Mouse (Mus musculus) MEL (cell line): ENCODE data around the gene Ccdc63. TPM values are rescaled to one million over a fixed set of nuclear protein-coding genes. Genes with fewer than 3 reads are reported as not detected.
"Not testable (repeated sequence)": the region's sequence is repeated elsewhere in the genome, so short reads cannot be mapped to it uniquely, and the experiment has no call there.

Experiments used
- DNase-seq: peaks from one replicate; pipeline ENCODE4 v3.0.0; 2011; ENCODE audit warnings: low read depth, low spot score
- H3K27ac ChIP-seq: 2 replicates; pipeline ENCODE4 v1.5.1; 2012; ENCODE audit warnings: low read depth, mild to moderate bottlenecking, control low read depth, low read length, moderate library complexity; ENCODE audit not compliant: control insufficient read depth
- H3K27me3 ChIP-seq, 2 experiments: fragments of 150-350 bp in 1 of 2; sonication (generic) in 1 of 2; 2 replicates each; pipeline ENCODE4 v1.6.1; 2012; ENCODE audit warnings: low read length in 2 of 2, mild to moderate bottlenecking in 2 of 2, improper control_type of control experiment in 1 of 2, moderate library complexity in 1 of 2; ENCODE audit not compliant: insufficient read depth in 2 of 2, control insufficient read depth in 1 of 2
- H3K36me3 ChIP-seq, 2 experiments: 2 replicates each; pipeline ENCODE4 v1.6.1; 2012 to 2014; ENCODE audit warnings: low read length in 2 of 2, improper control_type of control experiment in 1 of 2, inconsistent platforms in 1 of 2, mild to moderate bottlenecking in 1 of 2; ENCODE audit not compliant: insufficient read depth in 2 of 2, control insufficient read depth in 1 of 2
- H3K4me1 ChIP-seq, 2 experiments: fragments of 150-350 bp in 1 of 2; sonication (generic) in 1 of 2; 2 replicates each; pipeline ENCODE4 v1.6.1; 2012; ENCODE audit warnings: low read length in 2 of 2, improper control_type of control experiment in 1 of 2, mild to moderate bottlenecking in 1 of 2; ENCODE audit not compliant: insufficient read depth in 2 of 2, control insufficient read depth in 1 of 2
- H3K4me3 ChIP-seq, 2 experiments: fragments of 150-350 bp in 1 of 2; sonication (generic) in 1 of 2; 2 replicates each; pipeline ENCODE4 v1.5.1; 2012; ENCODE audit warnings: low read depth in 2 of 2, low read length in 2 of 2, mild to moderate bottlenecking in 2 of 2, moderate library complexity in 2 of 2, control low read depth in 1 of 2, improper control_type of control experiment in 1 of 2; ENCODE audit not compliant: control insufficient read depth in 1 of 2, insufficient read depth in 1 of 2
- H3K79me2 ChIP-seq: 2 replicates; pipeline ENCODE4 v1.6.1; 2012; ENCODE audit warnings: mild to moderate bottlenecking, low read length, moderate library complexity; ENCODE audit not compliant: control insufficient read depth, poor library complexity, insufficient read depth
- H3K9ac ChIP-seq: 2 replicates; pipeline ENCODE4 v1.6.1; 2012; ENCODE audit warnings: low read depth, mild to moderate bottlenecking, control low read depth, low read length, moderate library complexity; ENCODE audit not compliant: control insufficient read depth, poor library complexity, severe bottlenecking
- H3K9me3 ChIP-seq: fragments of 150-350 bp; sonication (generic); replicated peaks from 2 replicates; pipeline ENCODE4 v1.6.1; 2012; ENCODE audit warnings: mild to moderate bottlenecking, low read length, improper control_type of control experiment, moderate library complexity; ENCODE audit not compliant: insufficient read depth
- CTCF ChIP-seq, 3 experiments: IDR thresholded peaks in 2 of 3; conservative IDR thresholded peaks in 1 of 3; 2 replicates each; pipeline ENCODE4 v1.5.1; 2011 to 2012; ENCODE audit warnings: low read length in 3 of 3, low read depth in 2 of 3, mild to moderate bottlenecking in 2 of 3, improper control_type of control experiment in 1 of 3, inconsistent platforms in 1 of 3, mixed read lengths in 1 of 3, moderate library complexity in 1 of 3; ENCODE audit not compliant: control insufficient read depth in 1 of 3, insufficient read depth in 1 of 3, poor library complexity in 1 of 3, severe bottlenecking in 1 of 3
- E2F4 ChIP-seq: IDR thresholded peaks from 2 replicates; pipeline ENCODE4 v1.6.1; 2011; ENCODE audit warnings: low read depth, low read length, improper control_type of control experiment, borderline replicate concordance
- EP300 ChIP-seq, 2 experiments: IDR thresholded peaks; 2 replicates each; pipeline ENCODE4 v1.6.1; 2011; ENCODE audit warnings: improper control_type of control experiment in 2 of 2, low read length in 2 of 2, low read depth in 1 of 2, mild to moderate bottlenecking in 1 of 2
- GATA1 ChIP-seq: IDR thresholded peaks from 2 replicates; pipeline ENCODE4 v1.6.1; 2011; ENCODE audit warnings: low read depth, low read length, improper control_type of control experiment
- HCFC1 ChIP-seq: IDR thresholded peaks from 2 replicates; pipeline ENCODE4 v1.6.1; 2012; ENCODE audit warnings: low read depth, mild to moderate bottlenecking, inconsistent platforms, low read length, improper control_type of control experiment, moderate library complexity
- JUND ChIP-seq: IDR thresholded peaks from 2 replicates; pipeline ENCODE4 v1.6.1; 2011; ENCODE audit warnings: low read depth, mild to moderate bottlenecking, improper control_type of control experiment, low read length
- KAT2A ChIP-seq: conservative IDR thresholded peaks from 2 replicates; pipeline ENCODE4 v1.6.1; 2012; ENCODE audit warnings: low read depth, low read length, improper control_type of control experiment, inconsistent platforms
- MAZ ChIP-seq: IDR thresholded peaks from 2 replicates; pipeline ENCODE4 v1.6.1; 2012; ENCODE audit warnings: low read depth, mild to moderate bottlenecking, inconsistent platforms, low read length, improper control_type of control experiment
- MXI1 ChIP-seq: IDR thresholded peaks from 2 replicates; pipeline ENCODE4 v1.6.1; 2011; ENCODE audit warnings: mild to moderate bottlenecking, low read depth, low read length, improper control_type of control experiment
- MYC ChIP-seq: IDR thresholded peaks from 2 replicates; pipeline ENCODE4 v1.6.1; 2011; ENCODE audit warnings: low read depth, mild to moderate bottlenecking, low read length, improper control_type of control experiment, moderate library complexity
- POLR2AphosphoS2 ChIP-seq: IDR thresholded peaks from 2 replicates; pipeline ENCODE4 v1.6.1; 2011; ENCODE audit warnings: low read length, improper control_type of control experiment
- POLR2AphosphoS5 ChIP-seq: IDR thresholded peaks from 2 replicates; pipeline ENCODE4 v1.6.1; 2012; ENCODE audit warnings: low read depth, borderline replicate concordance, mild to moderate bottlenecking, inconsistent platforms, low read length, moderate library complexity, mixed read lengths
- RAD21 ChIP-seq: IDR thresholded peaks from 2 replicates; pipeline ENCODE4 v1.6.1; 2011; ENCODE audit warnings: mild to moderate bottlenecking, low read depth, low read length, improper control_type of control experiment
- RCOR1 ChIP-seq: IDR thresholded peaks from 2 replicates; pipeline ENCODE4 v1.6.1; 2012; ENCODE audit warnings: low read depth, mild to moderate bottlenecking, inconsistent platforms, low read length, improper control_type of control experiment
- SIN3A ChIP-seq: IDR thresholded peaks from 2 replicates; pipeline ENCODE4 v1.6.1; 2012; ENCODE audit warnings: low read length, improper control_type of control experiment, inconsistent platforms
- TBP ChIP-seq: IDR thresholded peaks from 2 replicates; pipeline ENCODE4 v1.8.0; 2011; ENCODE audit warnings: low read depth, low read length, improper control_type of control experiment
- ZC3H11A ChIP-seq: IDR thresholded peaks from 2 replicates; pipeline ENCODE4 v1.6.1; 2012; ENCODE audit warnings: low read depth, mild to moderate bottlenecking, inconsistent platforms, low read length, improper control_type of control experiment
- ZKSCAN1 ChIP-seq: IDR thresholded peaks from 2 replicates; pipeline ENCODE4 v1.6.1; 2012; ENCODE audit warnings: low read depth, mild to moderate bottlenecking, inconsistent platforms, low read length, improper control_type of control experiment, moderate library complexity
- ZMIZ1 ChIP-seq: IDR thresholded peaks from 2 replicates; pipeline ENCODE4 v1.6.1; 2012; ENCODE audit warnings: low read depth, mild to moderate bottlenecking, inconsistent platforms, low read length, improper control_type of control experiment, moderate library complexity
- polyA plus RNA-seq, 2 experiments: library from polyadenylated mRNA; stranded (reverse) in 1 of 2; unstranded in 1 of 2; fragments of >175 nt in 1 of 2; fragments of >200 nt in 1 of 2; gene quantifications; 2 replicates each; pipeline versions ENCODE4 v1.2.1 to v1.2.4; 2012; ENCODE audit warnings: low replicate concordance in 2 of 2, low read depth in 1 of 2; ENCODE audit not compliant: insufficient read length in 2 of 2, insufficient read depth in 1 of 2, missing spikeins in 1 of 2
- total RNA-seq: library from RNA; depleted of rRNA; stranded (reverse); fragments of 300-350 nt; gene quantifications from 2 replicates; pipeline ENCODE4 v1.2.3, GENCODE M21; 2012

Gene Ccdc63
- total and polyA plus RNA-seq, 3 experiments = 1.6 to 4.7 TPM; not detected in 1

- H3K79me2 ChIP-seq = peaks cover 12% of the 10 kb centered on the region
- H3K27ac ChIP-seq = no peak overlapping the region
These were observed 13.4 kb upstream of the Ccdc63 start for GRCm38 (mm10) chr5:122154006-122154405.

GRCm38 (mm10) chr5:122152508-122152907 is 11.9 kb upstream of the Ccdc63 start:
- H3K27ac ChIP-seq, H3K4me3 ChIP-seq, DNase-seq, H3K27me3 ChIP-seq, H3K36me3 ChIP-seq, H3K9me3 ChIP-seq, H3K9ac ChIP-seq, H3K79me2 ChIP-seq: not testable (repeated sequence)
- peaks cover 0 to 11% of the 10 kb centered on the region in 2 experiments; a peak in 2 of 4 replicates for H3K4me1 ChIP-seq

More at GRCm38 (mm10) chr5:122154006-122154405, 13.4 kb upstream of the Ccdc63 start:
- peaks cover 0 to 11% of the 10 kb centered on the region in 2 experiments; a peak in 2 of 4 replicates for H3K4me1 ChIP-seq
- TF ChIP-seq ZKSCAN1 = no peak
- TF ChIP-seq POLR2AphosphoS5 = no peak
- TF ChIP-seq POLR2AphosphoS2 = no peak
- TF ChIP-seq E2F4 = no peak
- no peak for TF ChIP-seq RAD21
- no peak for TF ChIP-seq SIN3A
- no peak for TF ChIP-seq KAT2A
- no peak for TF ChIP-seq RCOR1
- no peak for TF ChIP-seq GATA1
- TF ChIP-seq ZC3H11A = no peak
- TF ChIP-seq ZMIZ1 = no peak
- no peak for TF ChIP-seq MXI1
- no peak for TF ChIP-seq MYC
- TF ChIP-seq MAZ = no peak
- no peak for TF ChIP-seq CTCF (IDR thresholded peaks at IDR 0.05 in 2 of 3, conservative IDR thresholded peaks at IDR 0.05 in 1 of 3; ENCODE audit: control insufficient read depth in 1 of 3, insufficient read depth in 1 of 3, low read depth in 2 of 3, low read length in 3 of 3, poor library complexity in 1 of 3, severe bottlenecking in 1 of 3)
- no peak for TF ChIP-seq TBP
- no peak for TF ChIP-seq HCFC1
- no peak for TF ChIP-seq EP300 (IDR thresholded peaks at IDR 0.05; ENCODE audit: low read depth in 1 of 2, low read length in 2 of 2)
- no peak for TF ChIP-seq JUND
- H3K9me3 ChIP-seq = no peaks in the 10 kb centered on the region
- H3K9ac ChIP-seq = no peak overlapping the region
- no peaks in the 10 kb centered on the region for H3K27me3 ChIP-seq
- peaks cover 0 to 7% of the 10 kb centered on the region in 2 experiments; a peak in 2 of 4 replicates for H3K36me3 ChIP-seq
- no peak overlapping the region for H3K4me3 ChIP-seq
- DNase-seq = no peak
